Mouse (Mus musculus) ovary, adult 18-20 months (tissue): Measurements from ENCODE around the gene Rbm44.

Experiments
- DNase-seq: peaks from one replicate; pipeline ENCODE4 v3.0.0; 2022; ENCODE audit warnings: low spot score, mixed read lengths

The Rbm44 gene

GRCm38 (mm10) chr1:91144813-91145212, at the start of gene Rbm44:
Rbm44 (plus strand) TSS chr1:91145089.
- DNase-seq, result no peak

GRCm38 (mm10) chr1:91095258-91095657, 49.6 kb upstream of the Rbm44 start:
- no peak for DNase-seq

GRCm38 (mm10) chr1:91095853-91096252, 49.0 kb upstream of the Rbm44 start:
- no peak for DNase-seq

GRCm38 (mm10) chr1:91096490-91096889, 48.4 kb upstream of the Rbm44 start:
- no peak for DNase-seq

DNA sequence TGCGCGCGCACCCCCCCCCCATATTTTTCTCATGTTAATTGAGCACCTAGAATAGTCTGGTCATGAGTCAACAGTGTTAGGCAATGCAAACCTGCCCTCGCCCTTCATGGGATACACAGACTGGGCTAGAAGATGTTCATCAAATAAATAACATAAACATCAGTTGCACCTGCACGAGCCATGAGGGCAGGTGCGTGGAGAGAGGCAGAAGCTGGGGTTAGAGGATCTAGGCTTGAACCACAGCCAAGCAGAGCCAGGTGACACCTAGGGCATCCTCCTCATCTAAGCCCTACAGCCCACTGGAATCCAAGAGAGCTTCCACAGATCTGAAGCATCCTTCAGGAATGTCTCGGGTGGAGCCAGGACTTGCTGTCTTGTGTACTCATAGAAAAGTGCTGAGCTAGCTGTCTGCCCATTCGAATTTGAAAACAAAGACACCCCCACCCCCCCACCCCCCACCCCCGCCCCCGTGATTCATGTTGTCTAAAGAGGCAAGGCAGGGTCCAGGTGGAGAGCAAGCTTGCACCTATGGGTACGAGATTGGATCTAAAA, 47.5 kb upstream of the Rbm44 start:
- DNase-seq, result no peak

DNA sequence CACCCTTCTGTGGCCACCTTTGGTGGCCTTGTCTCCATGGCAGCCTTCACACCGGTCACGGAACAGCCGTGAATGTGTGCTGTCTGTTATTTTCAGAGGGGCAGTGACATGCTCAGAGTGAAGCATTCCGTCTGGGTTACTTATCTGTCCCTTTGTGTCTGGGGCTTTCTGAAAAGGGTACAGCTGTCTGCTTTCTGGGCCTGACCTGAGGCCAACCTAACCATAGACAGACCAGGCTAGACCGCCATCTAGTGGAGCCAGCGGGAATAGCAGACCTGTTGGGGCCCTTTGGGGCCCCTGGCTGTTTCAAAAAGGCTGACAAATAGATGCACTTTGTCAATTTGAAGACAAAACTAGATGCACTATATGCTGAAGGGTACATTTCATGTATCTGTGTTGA, 46.0 kb upstream of the Rbm44 start:
- DNase-seq, result peak; percentile 9

DNA sequence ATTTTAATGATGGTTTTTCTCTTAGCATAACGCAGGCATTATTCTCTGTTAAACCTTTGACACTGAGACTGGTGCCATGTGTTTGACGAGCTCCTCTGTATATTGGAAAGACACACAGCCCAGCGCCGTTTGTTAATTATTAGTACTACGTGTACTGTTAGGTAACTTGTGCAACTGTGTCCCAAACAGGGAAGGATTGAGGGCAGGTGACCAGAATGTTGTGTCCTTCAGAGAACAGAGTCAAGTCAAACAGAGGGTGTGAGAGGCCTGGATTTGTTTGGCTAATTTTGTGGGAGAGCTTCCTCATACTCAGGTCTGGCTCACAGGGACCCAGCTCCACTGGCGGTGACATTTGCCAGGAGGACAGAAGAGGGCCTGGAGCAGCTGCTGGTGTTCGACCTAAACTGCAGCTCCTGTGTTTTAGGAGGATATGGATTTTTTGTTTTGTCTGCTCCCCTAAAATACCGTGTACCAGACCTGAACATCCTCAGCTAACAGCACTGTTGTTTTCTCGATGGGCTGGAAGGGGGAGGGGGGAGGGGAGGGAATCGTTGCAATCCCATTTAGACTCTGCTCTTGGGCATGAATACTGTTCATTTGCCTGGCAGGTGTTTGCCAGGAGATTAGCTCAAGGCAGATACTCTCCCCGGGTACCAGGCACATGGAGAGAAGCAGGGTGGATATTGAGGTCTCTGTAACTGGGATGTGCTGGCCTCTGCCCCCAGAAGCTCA, 43.0 kb upstream of the Rbm44 start:
- DNase-seq, result no peak

GRCm38 (mm10) chr1:91103366-91103983, 41.4 kb upstream of the Rbm44 start:
- no peak for DNase-seq

DNA sequence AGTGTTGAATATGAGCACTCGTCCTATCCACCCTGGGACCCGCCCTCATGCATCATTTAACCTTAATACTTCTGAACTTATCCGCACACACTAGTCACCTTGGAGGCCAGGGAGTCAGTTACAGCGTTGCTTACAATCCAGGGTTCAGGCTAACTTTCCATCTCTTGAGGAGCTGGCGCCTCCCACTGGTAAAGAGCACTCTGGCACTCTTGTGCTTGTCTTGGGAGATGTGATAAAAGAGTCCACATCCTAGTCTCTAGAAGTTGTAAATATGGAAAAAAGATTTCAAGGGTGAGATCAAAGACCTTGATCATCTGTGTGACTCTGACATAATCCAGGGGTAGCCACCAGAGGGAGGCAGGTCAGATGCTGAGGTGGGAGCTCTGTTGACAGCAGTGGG, 37.3 kb upstream of the Rbm44 start:
- DNase-seq, result no peak

DNA sequence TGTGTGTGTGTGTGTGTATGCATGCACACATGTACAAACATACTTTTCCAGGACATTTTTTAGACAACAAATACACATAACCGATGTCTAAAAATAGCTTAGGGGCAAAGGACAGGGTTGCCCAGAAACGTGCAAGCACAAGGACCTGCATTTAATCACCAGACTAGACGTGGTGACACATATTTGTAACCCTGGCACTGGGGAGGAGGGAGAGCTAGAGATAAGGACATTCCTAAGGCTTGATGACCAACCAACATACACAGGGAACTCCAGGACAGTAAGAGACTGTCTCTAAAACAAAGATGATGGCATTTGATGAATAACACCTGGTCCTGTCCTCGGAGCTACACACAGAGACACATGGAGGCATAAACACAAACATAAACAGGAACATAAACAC, 35.6 kb upstream of the Rbm44 start:
- DNase-seq, result no peak

GRCm38 (mm10) chr1:91112171-91112570, 32.7 kb upstream of the Rbm44 start:
- DNase-seq, result no peak

GRCm38 (mm10) chr1:91112606-91113005, 32.3 kb upstream of the Rbm44 start:
- DNase-seq, result no peak

GRCm38 (mm10) chr1:91122121-91122520, 22.8 kb upstream of the Rbm44 start:
- no peak for DNase-seq

DNA sequence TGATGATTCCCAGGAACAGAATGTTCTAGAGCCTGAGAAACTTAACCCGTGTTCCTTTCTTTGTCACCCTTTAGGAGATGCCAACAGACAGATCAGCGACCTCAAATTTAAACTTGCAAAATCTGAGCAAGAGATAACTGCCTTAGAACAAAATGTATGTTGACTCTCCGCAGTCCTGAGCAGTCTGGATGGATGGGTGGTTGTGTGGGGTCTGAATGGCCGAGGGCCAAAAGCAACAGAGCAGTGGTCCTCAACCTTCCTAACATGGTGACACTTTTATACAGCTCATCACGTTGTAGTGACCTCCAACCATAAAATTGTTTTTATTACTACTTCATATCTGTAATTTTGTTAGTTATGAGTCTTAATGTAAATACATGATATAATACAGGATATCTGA, 21.9 kb upstream of the Rbm44 start:
- no peak for DNase-seq

DNA sequence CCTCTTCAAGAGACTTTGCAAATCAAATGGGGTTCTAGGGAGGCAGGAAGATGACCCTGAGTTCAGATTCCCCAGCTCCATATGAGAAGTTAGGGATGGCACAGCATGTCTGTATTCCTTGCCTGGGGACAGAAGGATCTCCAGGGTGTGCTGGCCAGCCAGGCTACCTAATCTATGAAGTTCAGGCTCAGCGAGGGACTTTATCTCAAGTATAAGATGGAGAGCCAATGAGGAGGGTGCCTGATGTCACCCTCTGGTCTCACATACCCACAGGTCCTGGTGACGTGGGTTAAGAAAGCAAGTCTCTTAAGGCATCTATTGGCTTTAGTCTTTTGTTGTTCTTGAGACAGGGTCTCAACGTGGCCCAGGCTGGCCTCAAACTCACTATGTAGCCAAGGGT, 21.4 kb upstream of the Rbm44 start:
- DNase-seq, result no peak

DNA sequence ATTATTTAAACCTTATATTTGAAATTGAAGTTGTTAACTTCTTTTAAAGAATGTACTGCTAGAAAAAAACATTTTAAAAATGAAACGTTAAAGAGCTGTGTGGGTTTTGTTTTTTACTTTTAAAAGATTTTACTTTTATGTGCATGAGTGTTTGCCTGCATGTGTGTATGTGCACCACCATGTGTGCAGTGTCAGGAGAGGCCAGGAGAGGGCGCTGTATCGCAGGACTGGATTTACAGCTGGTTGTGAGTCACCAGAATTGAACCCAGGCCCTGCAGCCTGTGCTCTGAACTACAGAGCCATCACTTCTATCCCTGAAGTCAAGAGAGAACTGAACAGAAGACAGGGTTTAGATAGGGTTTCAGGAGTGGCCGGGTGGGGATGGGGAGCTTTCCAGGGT, 16.0 kb upstream of the Rbm44 start:
- no peak for DNase-seq

- no peak for DNase-seq
Measured at GRCm38 (mm10) chr1:91137036-91137435, 7.9 kb upstream of the Rbm44 start.

GRCm38 (mm10) chr1:91151509-91151908, 6.6 kb downstream of the Rbm44 start:
- DNase-seq, result no peak

- no peak for DNase-seq
Measured at GRCm38 (mm10) chr1:91166798-91167197, 21.9 kb downstream of the Rbm44 start.

DNA sequence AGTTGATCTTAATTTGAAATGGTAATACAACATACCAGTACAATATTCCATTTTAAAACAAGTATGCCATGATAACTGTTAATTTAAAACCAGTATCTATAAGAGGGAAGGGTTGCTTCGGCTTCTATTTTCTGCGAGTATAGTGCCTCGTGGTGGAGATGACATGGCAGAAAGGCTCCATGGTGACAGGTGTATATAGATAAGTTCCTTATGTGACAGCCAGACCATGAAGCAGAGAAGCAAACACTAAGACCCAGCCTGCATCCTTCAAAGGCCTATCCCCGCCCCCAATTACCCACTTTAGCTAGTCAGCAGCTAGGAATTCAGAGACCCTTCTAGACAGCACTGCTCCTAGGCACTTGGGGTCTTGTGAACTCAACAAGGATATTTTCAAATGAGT, 24.3 kb downstream of the Rbm44 start:
- no peak for DNase-seq

GRCm38 (mm10) chr1:91174796-91175195, 29.9 kb downstream of the Rbm44 start:
- DNase-seq, result no peak

- no peak for DNase-seq
Measured at GRCm38 (mm10) chr1:91176026-91176425, 31.1 kb downstream of the Rbm44 start.

DNA sequence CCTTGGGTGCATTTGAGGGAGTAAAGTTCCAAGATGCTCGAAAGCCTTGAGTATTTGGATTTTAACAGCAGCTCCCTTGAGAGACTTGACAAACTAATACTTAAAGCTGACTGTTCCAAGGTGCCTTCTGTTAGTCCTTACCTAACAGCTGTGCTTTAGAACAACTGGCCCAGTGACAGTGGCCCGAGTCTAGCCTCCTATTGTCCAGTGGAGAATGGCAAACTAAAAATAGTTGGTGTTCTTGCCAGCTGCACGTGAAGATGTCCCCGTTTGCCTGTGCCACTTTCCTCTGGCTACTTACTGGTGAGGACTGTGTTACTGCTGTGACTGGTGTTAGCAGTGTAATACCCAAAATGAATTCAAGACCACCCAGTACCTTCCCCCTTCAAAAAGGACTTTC, 32.0 kb downstream of the Rbm44 start:
- no peak for DNase-seq

- peak; percentile 15 for DNase-seq
Measured at GRCm38 (mm10) chr1:91179086-91179485, 34.2 kb downstream of the Rbm44 start.
